Mouse (Mus musculus): ENCODE measurements around the gene Itgb1.

- TF ChIP-seq USF1 (IDR thresholded peaks at IDR 0.05; ENCODE audit: low read depth, low read length) (no peak), CTCF (conservative IDR thresholded peaks at IDR 0.05 in 1 of 2, IDR thresholded peaks at IDR 0.05 in 1 of 2; ENCODE audit: low read depth in 2 of 2, low read length in 2 of 2) (no peak), MAX (IDR thresholded peaks at IDR 0.05; ENCODE audit: low read length) (no peak), EP300 (IDR thresholded peaks at IDR 0.05; ENCODE audit: low read length) (no peak), ZNF384 (IDR thresholded peaks at IDR 0.05; ENCODE audit: low read depth, low read length) (no peak), POLR2A (IDR thresholded peaks at IDR 0.05; ENCODE audit: low read depth, low read length) (no peak), POLR2AphosphoS2 (IDR thresholded peaks at IDR 0.05; ENCODE audit: low read depth, low read length) (no peak), ETS1 (conservative IDR thresholded peaks at IDR 0.05; ENCODE audit: low read depth, low read length) (no peak), USF2 (conservative IDR thresholded peaks at IDR 0.05; ENCODE audit: low read depth, low read length) (no peak), SIN3A (IDR thresholded peaks at IDR 0.05; ENCODE audit: low read length) (no peak), ZC3H11A (IDR thresholded peaks at IDR 0.05; ENCODE audit: low read depth, low read length) (no peak)
These were observed 22.3 kb upstream of the Itgb1 start for GRCm38 (mm10) chr8:128663106-128663505.

All from CH12.LX (cell line).